Mouse (Mus musculus) neural tube, embryonic 14.5 days (tissue): ENCODE measurements around the gene Defb45. TPM values are rescaled to one million over a fixed set of nuclear protein-coding genes. Genes with fewer than 3 reads are reported as not detected.

Experiments
- ATAC-seq: fragments of 200-750 bp; cut with Nextera tagmentation; 2 replicates; pipeline ENCODE4 v1.8.0; 2017; ENCODE audit warnings: low read depth, mild to moderate bottlenecking, moderate TSS enrichment, moderate library complexity
- H3K27ac ChIP-seq: fragments of 300-500 bp; sonication (generic); 2 replicates; pipeline ENCODE4 v1.5.1; 2014; ENCODE audit warnings: low read depth, mild to moderate bottlenecking, control low read depth, low read length, moderate library complexity, mixed read lengths
- H3K27me3 ChIP-seq: fragments of 300-500 bp; sonication (generic); 2 replicates; pipeline ENCODE4 v1.6.1; 2014; ENCODE audit warnings: low read length; ENCODE audit not compliant: control insufficient read depth, insufficient read depth
- H3K36me3 ChIP-seq: fragments of 300-500 bp; sonication (generic); 2 replicates; pipeline ENCODE4 v1.6.1; 2014; ENCODE audit warnings: low read length, mixed read lengths; ENCODE audit not compliant: control insufficient read depth, insufficient read depth
- H3K4me1 ChIP-seq: fragments of 300-500 bp; sonication (generic); 2 replicates; pipeline ENCODE4 v1.6.1; 2014; ENCODE audit warnings: low read length; ENCODE audit not compliant: control insufficient read depth, insufficient read depth
- H3K4me2 ChIP-seq: fragments of 300-500 bp; sonication (generic); 2 replicates; pipeline ENCODE4 v1.6.1; 2014; ENCODE audit warnings: mild to moderate bottlenecking, low read depth, low read length, control low read depth
- H3K4me3 ChIP-seq: fragments of 300-500 bp; sonication (generic); 2 replicates; pipeline ENCODE4 v1.5.1; 2014; ENCODE audit warnings: low read depth, low read length, control low read depth, mixed read lengths
- H3K9ac ChIP-seq: fragments of 300-500 bp; sonication (generic); replicated peaks from 2 replicates; pipeline ENCODE4 v1.6.1; 2014; ENCODE audit warnings: low read depth, mild to moderate bottlenecking, control low read depth, low read length, mixed read lengths
- H3K9me3 ChIP-seq: fragments of 300-500 bp; sonication (generic); 2 replicates; pipeline ENCODE4 v1.6.1; 2016; ENCODE audit warnings: low read length; ENCODE audit not compliant: control insufficient read depth
- WGBS: fragments of 180-500 bp; shearing (Covaris S2); extraction: QIAGEN DNeasy Blood & Tissue Kit; methylation state at CpG from one replicate; pipeline ENCODE4 v1.1.7; 2014; 5-methylcytosine and 5-hydroxymethylcytosine counted together
- polyA plus RNA-seq: library from polyadenylated mRNA; unstranded; fragments of >200 nt; fragmentation: Nextera tagmentation; extraction: Ambion mirVana; gene quantifications from 2 replicates; pipeline ENCODE4 v1.2.1, GENCODE M21; 2014

Gene Defb45
- polyA plus RNA-seq, 1 experiment from 2014 or later, result not detected

GRCm38 (mm10) chr2:152569038-152569437, 30.2 kb downstream of the Defb45 start, which contains the start of gene Gm17416:
Gene Gm17416, plus strand, starts transcription at chr2:152569338.
- Histone ChIP-seq H3K4me2 (no peak within 1 kb of the TSS), H3K27ac (no peak within 1 kb of the TSS), H3K4me1 (no peaks in the 10 kb centered on the region), H3K9me3 (no peaks in the 10 kb centered on the region), H3K36me3 (no peaks in the 10 kb centered on the region), H3K9ac (no peak within 1 kb of the TSS), H3K27me3 (no peaks in the 10 kb centered on the region), H3K4me3 (no peak within 1 kb of the TSS)
- 88% methylated on average over 5 of the region's 5 CpGs for WGBS
- no peak for ATAC-seq

- Histone ChIP-seq H3K36me3 (no peaks in the 10 kb centered on the region), H3K4me1 (no peaks in the 10 kb centered on the region), H3K4me3 (no peak overlapping the region), H3K9ac (no peak overlapping the region), H3K27ac (no peak overlapping the region), H3K27me3 (no peaks in the 10 kb centered on the region), H3K4me2 (no peak overlapping the region), H3K9me3 (no peaks in the 10 kb centered on the region)
- no peak for ATAC-seq
- WGBS, result 89% methylated on average over 7 of the region's 7 CpGs
Observed at GRCm38 (mm10) chr2:152556655-152557054, 42.5 kb downstream of the Defb45 start.

GRCm38 (mm10) chr2:152553774-152554423, 45.3 kb downstream of the Defb45 start:
- WGBS, result 16% methylated on average over 16 of the region's 16 CpGs
- H3K9ac ChIP-seq, result no peak overlapping the region
- ATAC-seq, result peak; percentile 60; the same call in 1 of the 2 replicates
- no peak overlapping the region for H3K27ac ChIP-seq
- no peak overlapping the region; the same call in 1 of the 2 replicates for H3K4me2 ChIP-seq
- no peaks in the 10 kb centered on the region for H3K27me3 ChIP-seq
- no peak overlapping the region for H3K4me3 ChIP-seq
- H3K4me1 ChIP-seq, result no peaks in the 10 kb centered on the region
- H3K9me3 ChIP-seq, result no peaks in the 10 kb centered on the region
- no peaks in the 10 kb centered on the region for H3K36me3 ChIP-seq

- no peaks in the 10 kb centered on the region for H3K4me1 ChIP-seq
- no peak overlapping the region for H3K4me3 ChIP-seq
- 80% methylated on average over 5 of the region's 5 CpGs for WGBS
- no peak overlapping the region for H3K27ac ChIP-seq
- H3K9ac ChIP-seq, result no peak overlapping the region
- H3K9me3 ChIP-seq, result no peaks in the 10 kb centered on the region
- H3K4me2 ChIP-seq, result no peak overlapping the region
- no peaks in the 10 kb centered on the region for H3K36me3 ChIP-seq
- H3K27me3 ChIP-seq, result no peaks in the 10 kb centered on the region
- ATAC-seq, result no peak
Observed at GRCm38 (mm10) chr2:152548124-152548523, 51.1 kb downstream of the Defb45 start.

DNA sequence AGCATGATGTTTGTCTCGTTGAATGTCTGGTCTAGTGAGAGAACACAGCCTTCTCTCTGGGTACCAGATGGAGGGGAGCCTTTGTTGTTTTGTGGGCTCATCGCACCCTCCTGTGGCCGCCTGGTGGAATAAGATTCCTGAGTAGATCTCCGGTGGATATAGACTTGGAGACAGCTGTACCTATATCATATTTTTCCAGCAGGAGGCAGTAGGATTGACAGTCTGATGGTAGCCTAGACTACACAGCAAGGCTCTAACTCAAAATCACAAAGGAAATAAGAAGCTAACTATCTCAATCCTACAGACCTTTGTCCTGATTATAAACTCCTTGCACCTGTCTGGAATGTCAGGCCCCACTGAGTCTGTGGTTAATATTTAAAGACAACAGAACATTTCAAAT, 54.5 kb downstream of the Defb45 start:
- Histone ChIP-seq H3K4me1 (no peaks in the 10 kb centered on the region), H3K9me3 (no peaks in the 10 kb centered on the region), H3K4me3 (no peak overlapping the region), H3K27ac (no peak overlapping the region), H3K4me2 (no peak overlapping the region), H3K9ac (no peak overlapping the region), H3K36me3 (no peaks in the 10 kb centered on the region), H3K27me3 (no peaks in the 10 kb centered on the region)
- 19% methylated on average over 4 of the region's 4 CpGs for WGBS
- ATAC-seq, result peak; percentile 60; the same call in 1 of the 2 replicates

- Histone ChIP-seq H3K9me3 (no peaks in the 10 kb centered on the region), H3K4me2 (no peak overlapping the region), H3K27me3 (no peaks in the 10 kb centered on the region), H3K27ac (no peak overlapping the region), H3K9ac (no peak overlapping the region), H3K4me3 (no peak overlapping the region), H3K4me1 (no peaks in the 10 kb centered on the region), H3K36me3 (no peaks in the 10 kb centered on the region)
- ATAC-seq, result no peak
- 60% methylated on average over 4 of the region's 4 CpGs for WGBS
Observed at GRCm38 (mm10) chr2:152543478-152543877, 55.7 kb downstream of the Defb45 start.

Other genes starting within 250 kb of the Defb45 start
- 42.9 and 54.4 TPM in 2 replicates for gene Nrsn2, start 222.8 kb downstream of the Defb45 start, polyA plus RNA-seq
- 19.2 and 19.7 TPM in 2 replicates for gene Sox12, start 201.3 kb downstream of the Defb45 start, polyA plus RNA-seq
- gene Zcchc3, start 184.4 kb downstream of the Defb45 start, polyA plus RNA-seq, result 14.5 and 18.0 TPM in 2 replicates
- gene 6820408C15Rik, start 183.8 kb downstream of the Defb45 start, polyA plus RNA-seq, result 0.87 and 0.99 TPM in 2 replicates
- gene Defb23, start 134.8 kb downstream of the Defb45 start, polyA plus RNA-seq, result not detected in 2 replicates
- not detected in 2 replicates for gene Defb20, start 122.3 kb downstream of the Defb45 start, polyA plus RNA-seq
- gene Defb22, start 109.3 kb downstream of the Defb45 start, polyA plus RNA-seq, result not detected in 2 replicates
- gene Defb26, start 87.7 kb downstream of the Defb45 start, polyA plus RNA-seq, result not detected in 2 replicates
- gene Defb28, start 81.1 kb downstream of the Defb45 start, polyA plus RNA-seq, result not detected in 2 replicates
- not detected in 2 replicates for gene Defb29, start 59.3 kb downstream of the Defb45 start, polyA plus RNA-seq
- gene Gm17416, start 30.1 kb downstream of the Defb45 start, polyA plus RNA-seq, result not detected in 2 replicates
- not detected in 2 replicates for gene Defb21, start 26.7 kb downstream of the Defb45 start, polyA plus RNA-seq
- gene Defb19, start 19.1 kb downstream of the Defb45 start, polyA plus RNA-seq, result not detected in 2 replicates
- not detected in 2 replicates for gene Defb36, start 4.9 kb upstream of the Defb45 start, polyA plus RNA-seq
- gene Defb25, start 23.7 kb upstream of the Defb45 start, polyA plus RNA-seq, result not detected in 2 replicates
- 0.33 TPM in 1 of 2 replicates, not detected in the other for gene Rem1, start 27.6 kb upstream of the Defb45 start, polyA plus RNA-seq
- 156 and 160 TPM in 2 replicates for gene H13, start 70.1 kb upstream of the Defb45 start, polyA plus RNA-seq
- gene Mcts2, start 87.6 kb upstream of the Defb45 start, polyA plus RNA-seq, result 40.2 and 43.8 TPM in 2 replicates
- gene Id1, start 136.9 kb upstream of the Defb45 start, polyA plus RNA-seq, result 49.9 and 50.4 TPM in 2 replicates
- gene Cox4i2, start 154.8 kb upstream of the Defb45 start, polyA plus RNA-seq, result 3.6 and 4.5 TPM in 2 replicates
- gene Bcl2l1, start 232.3 kb upstream of the Defb45 start, polyA plus RNA-seq, result 142 and 159 TPM in 2 replicates
- gene Tpx2, start 248.6 kb upstream of the Defb45 start, polyA plus RNA-seq, result 7.5 and 12.6 TPM in 2 replicates